Mouse (Mus musculus) embryonic facial prominence, embryonic 14.5 days (tissue): ENCODE data around the gene Ech1. TPM values are rescaled to one million over a fixed set of nuclear protein-coding genes. Genes with fewer than 3 reads are reported as not detected.

Source experiments
- ATAC-seq: fragments of 200-750 bp; cut with Nextera tagmentation; 2 replicates; pipeline ENCODE4 v1.8.0; 2017; ENCODE audit warnings: low read depth, moderate number of reproducible peaks, moderate TSS enrichment
- DNase-seq: peaks from one replicate; pipeline ENCODE4 v3.0.0-alpha.2; 2015; ENCODE audit warnings: low spot score
- H3K27ac ChIP-seq: fragments of 300-500 bp; sonication (generic); replicated peaks from 2 replicates; pipeline ENCODE4 v1.5.1; 2014; ENCODE audit warnings: low read depth, mild to moderate bottlenecking, low read length, moderate library complexity
- H3K27me3 ChIP-seq: fragments of 300-500 bp; sonication (generic); replicated peaks from 2 replicates; pipeline ENCODE4 v1.6.1; 2014; ENCODE audit warnings: low read length; ENCODE audit not compliant: control insufficient read depth, insufficient read depth
- H3K36me3 ChIP-seq: fragments of 300-500 bp; sonication (generic); 2 replicates; pipeline ENCODE4 v1.6.1; 2014; ENCODE audit warnings: low read length, mixed read lengths; ENCODE audit not compliant: control insufficient read depth, insufficient read depth
- H3K4me1 ChIP-seq: fragments of 300-500 bp; sonication (generic); 2 replicates; pipeline ENCODE4 v1.6.1; 2014; ENCODE audit warnings: antibody characterized with exemption, low read length; ENCODE audit not compliant: control insufficient read depth, insufficient read depth
- H3K4me2 ChIP-seq: fragments of 300-500 bp; sonication (generic); 2 replicates; pipeline ENCODE4 v1.6.1; 2014; ENCODE audit warnings: low read depth, mild to moderate bottlenecking, low read length, moderate library complexity, mixed read lengths
- H3K4me3 ChIP-seq: fragments of 300-500 bp; sonication (generic); 2 replicates; pipeline ENCODE4 v1.5.1; 2014; ENCODE audit warnings: low read depth, mild to moderate bottlenecking, low read length
- H3K9ac ChIP-seq: fragments of 300-500 bp; sonication (generic); 2 replicates; pipeline ENCODE4 v1.6.1; 2014; ENCODE audit warnings: low read depth, mild to moderate bottlenecking, low read length, moderate library complexity, mixed read lengths
- H3K9me3 ChIP-seq: fragments of 300-500 bp; sonication (generic); 2 replicates; pipeline ENCODE4 v1.6.1; 2016; ENCODE audit warnings: low read length; ENCODE audit not compliant: control insufficient read depth
- WGBS: fragments of 180-500 bp; shearing (Covaris S2); extraction: QIAGEN DNeasy Blood & Tissue Kit; methylation state at CpG from one replicate; pipeline ENCODE4 v1.1.7; 2014; 5-methylcytosine and 5-hydroxymethylcytosine counted together
- polyA plus RNA-seq: library from polyadenylated mRNA; unstranded; fragments of >200 nt; fragmentation: Nextera tagmentation; extraction: Ambion mirVana; gene quantifications from 2 replicates; pipeline ENCODE4 v1.2.1, GENCODE M21; 2014

Ech1 gene
- polyA plus RNA-seq, 1 experiment from 2014 or later = 183 TPM

GRCm38 (mm10) chr7:28820358-28821260, 4.4 kb upstream of the Ech1 start:
- ATAC-seq = no peak; the same call in 1 of the 2 replicates

GRCm38 (mm10) chr7:28821261-28821831, 3.7 kb upstream of the Ech1 start:
- Histone ChIP-seq H3K27ac (peak overlapping the region; percentile 4), H3K9me3 (no peaks in the 10 kb centered on the region), H3K9ac (no peak overlapping the region), H3K4me1 (0 out of 2 replicates have a peak, but pooled peaks cover 3% of the 10 kb centered on the region), H3K36me3 (peaks cover 72% of the 10 kb centered on the region), H3K27me3 (no peaks in the 10 kb centered on the region), H3K4me2 (no peak overlapping the region), H3K4me3 (no peak overlapping the region)
- DNase-seq (no peak), ATAC-seq (no peak)
- 67% methylated on average over 10 of the region's 10 CpGs for WGBS

More at GRCm38 (mm10) chr7:28820358-28821260, 4.4 kb upstream of the Ech1 start:
- Histone ChIP-seq H3K9me3 (no peaks in the 10 kb centered on the region), H3K27ac (peak overlapping the region; percentile 4), H3K36me3 (peaks cover 79% of the 10 kb centered on the region), H3K4me1 (0 out of 2 replicates have a peak, but pooled peaks cover 3% of the 10 kb centered on the region), H3K4me3 (no peak overlapping the region), H3K27me3 (no peaks in the 10 kb centered on the region), H3K4me2 (no peak overlapping the region), H3K9ac (no peak overlapping the region)
- 67% methylated on average over 12 of the region's 12 CpGs for WGBS
- DNase-seq = peak; percentile 58

DNA sequence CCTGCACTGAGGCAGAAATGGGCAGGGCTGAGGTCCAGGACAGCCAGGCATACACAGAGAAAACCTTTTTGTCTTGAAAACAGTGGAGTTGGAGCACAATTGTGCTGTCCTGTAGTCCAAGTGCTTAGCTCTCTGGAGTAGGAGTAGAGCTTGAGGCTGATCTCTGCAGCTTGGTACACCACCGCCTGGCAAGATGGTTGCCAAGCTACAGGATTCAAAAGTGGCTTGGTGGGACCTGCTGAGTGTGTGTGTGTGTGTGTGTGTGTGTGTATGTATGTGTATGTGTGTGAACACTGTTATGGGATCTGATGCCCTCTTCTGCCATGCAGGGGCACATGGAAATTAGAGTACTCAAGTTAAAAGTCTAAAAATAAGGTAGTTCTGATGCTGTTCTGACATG, 2.5 kb upstream of the Ech1 start:
- 53% methylated on average over 1 of the region's 1 CpGs for WGBS

GRCm38 (mm10) chr7:28822993-28823903, 1.8 kb upstream of the Ech1 start:
- no peaks in the 10 kb centered on the region for H3K9me3 ChIP-seq
- no peaks in the 10 kb centered on the region for H3K27me3 ChIP-seq
- DNase-seq (no peak), ATAC-seq (no peak)
- no peak overlapping the region for H3K4me2 ChIP-seq
- 48% methylated on average over 10 of the region's 10 CpGs for WGBS
- H3K9ac ChIP-seq = no peak overlapping the region; the same call in 1 of the 2 replicates
- peak overlapping the region; percentile 91 for H3K27ac ChIP-seq
- no peak overlapping the region for H3K4me3 ChIP-seq
- no peaks in the 10 kb centered on the region for H3K4me1 ChIP-seq
- peaks cover 53% of the 10 kb centered on the region for H3K36me3 ChIP-seq

More for the DNA sequence above, 2.5 kb upstream of the Ech1 start:
- no peak for DNase-seq
- no peaks in the 10 kb centered on the region for H3K9me3 ChIP-seq
- no peak for ATAC-seq
- H3K27ac ChIP-seq = no peak overlapping the region
- no peak overlapping the region for H3K4me2 ChIP-seq
- no peak overlapping the region for H3K4me3 ChIP-seq
- H3K4me1 ChIP-seq = no peaks in the 10 kb centered on the region
- peaks cover 60% of the 10 kb centered on the region for H3K36me3 ChIP-seq
- no peak overlapping the region for H3K9ac ChIP-seq
- no peaks in the 10 kb centered on the region for H3K27me3 ChIP-seq

GRCm38 (mm10) chr7:28823932-28824331, 1.1 kb upstream of the Ech1 start:
- Histone ChIP-seq H3K4me1 (no peaks in the 10 kb centered on the region), H3K4me3 (no peak overlapping the region), H3K4me2 (no peak overlapping the region), H3K9me3 (no peaks in the 10 kb centered on the region), H3K36me3 (peaks cover 46% of the 10 kb centered on the region), H3K27ac (peak overlapping the region; percentile 91), H3K27me3 (no peaks in the 10 kb centered on the region), H3K9ac (no peak overlapping the region; the same call in 1 of the 2 replicates)
- ATAC-seq (no peak), DNase-seq (no peak)
- 45% methylated on average over 2 of the region's 2 CpGs for WGBS

GRCm38 (mm10) chr7:28825686-28826401, 827 bp downstream of the Ech1 start:
- Histone ChIP-seq H3K4me1 (no peaks in the 10 kb centered on the region), H3K9ac (peak overlapping the region; percentile 70), H3K4me3 (peak overlapping the region; percentile 50), H3K27me3 (no peaks in the 10 kb centered on the region), H3K27ac (peak overlapping the region; percentile 91), H3K9me3 (no peaks in the 10 kb centered on the region), H3K4me2 (peak overlapping the region; percentile 53), H3K36me3 (peaks cover 44% of the 10 kb centered on the region)
- WGBS = 51% methylated on average over 11 of the region's 11 CpGs
- no peak for DNase-seq
- ATAC-seq = no peak; the same call in 1 of the 2 replicates

DNA sequence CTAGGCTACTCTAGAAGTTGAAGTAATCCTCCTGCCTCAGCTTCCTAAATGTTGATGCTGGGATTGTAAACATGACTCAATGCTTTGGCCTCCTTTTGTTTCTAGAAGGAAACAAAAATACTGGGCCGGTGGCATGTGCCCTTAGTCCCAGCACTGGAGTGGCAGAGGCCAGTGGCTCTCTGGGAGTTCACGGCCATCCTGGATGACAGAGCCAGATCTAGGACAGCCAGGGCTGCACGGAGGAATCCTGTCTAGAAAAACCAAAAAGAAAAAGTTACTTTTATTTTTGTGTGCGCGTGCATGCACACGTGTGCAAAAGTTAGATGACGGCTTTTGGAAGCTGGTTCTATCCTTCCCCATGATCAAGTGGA, 1.4 kb downstream of the Ech1 start:
- DNase-seq = no peak
- H3K9me3 ChIP-seq = no peaks in the 10 kb centered on the region
- H3K4me1 ChIP-seq = no peaks in the 10 kb centered on the region
- no peak overlapping the region for H3K9ac ChIP-seq
- H3K36me3 ChIP-seq = peaks cover 43% of the 10 kb centered on the region
- ATAC-seq = no peak
- H3K4me2 ChIP-seq = peak overlapping the region; percentile 53
- no peaks in the 10 kb centered on the region for H3K27me3 ChIP-seq
- H3K27ac ChIP-seq = peak overlapping the region; percentile 91; the same call in 1 of the 2 replicates
- H3K4me3 ChIP-seq = peak overlapping the region; percentile 50; the same call in 1 of the 2 replicates
- 91% methylated on average over 7 of the region's 7 CpGs for WGBS
